Mouse (Mus musculus) forebrain, postnatal 0 days (tissue): ENCODE data around the gene Car10. TPM values are rescaled to one million over a fixed set of nuclear protein-coding genes. Genes with fewer than 3 reads are reported as not detected.

Experiments
- ATAC-seq: fragments of 200-750 bp; cut with Nextera tagmentation; 2 replicates; pipeline ENCODE4 v1.8.0; 2017; ENCODE audit warnings: mild to moderate bottlenecking, moderate library complexity
- DNase-seq: peaks from one replicate; pipeline ENCODE4 v3.0.0-alpha.2; 2015
- H3K27ac ChIP-seq: fragments of 300-500 bp; sonication (generic); 2 replicates; pipeline ENCODE4 v1.5.1; 2014; ENCODE audit warnings: low read depth, mild to moderate bottlenecking, antibody characterized with exemption, low read length, moderate library complexity, mixed read lengths
- H3K27me3 ChIP-seq: fragments of 300-500 bp; sonication (generic); 2 replicates; pipeline ENCODE4 v1.6.1; 2014; ENCODE audit warnings: mild to moderate bottlenecking, low read length, mixed read lengths; ENCODE audit not compliant: insufficient read depth
- H3K36me3 ChIP-seq: fragments of 300-500 bp; sonication (generic); 2 replicates; pipeline ENCODE4 v1.6.1; 2014; ENCODE audit warnings: mild to moderate bottlenecking, moderate library complexity; ENCODE audit not compliant: insufficient read depth
- H3K4me1 ChIP-seq: fragments of 300-500 bp; sonication (generic); 2 replicates; pipeline ENCODE4 v1.6.1; 2014; ENCODE audit warnings: antibody characterized with exemption; ENCODE audit not compliant: insufficient read depth
- H3K4me2 ChIP-seq: fragments of 300-500 bp; sonication (generic); 2 replicates; pipeline ENCODE4 v1.6.1; 2014; ENCODE audit warnings: low read depth, mild to moderate bottlenecking, moderate library complexity
- H3K4me3 ChIP-seq: fragments of 300-500 bp; sonication (generic); 2 replicates; pipeline ENCODE4 v1.5.1; 2014; ENCODE audit warnings: low read depth, low read length, mixed read lengths
- H3K9ac ChIP-seq: fragments of 300-500 bp; sonication (generic); 2 replicates; pipeline ENCODE4 v1.6.1; 2014; ENCODE audit warnings: mild to moderate bottlenecking
- H3K9me3 ChIP-seq: fragments of 300-500 bp; sonication (generic); 2 replicates; pipeline ENCODE4 v1.6.1; 2016; ENCODE audit warnings: low read length
- CTCF ChIP-seq: sonication (generic); IDR thresholded peaks from 2 replicates; pipeline ENCODE4 v1.5.1; 2016; ENCODE audit warnings: antibody characterized with exemption, control low read depth, low read depth
- WGBS: fragments of 180-500 bp; shearing (Covaris S2); extraction: QIAGEN DNeasy Blood & Tissue Kit; methylation state at CpG from one replicate; pipeline ENCODE4 v1.1.7; 2014; 5-methylcytosine and 5-hydroxymethylcytosine counted together
- polyA plus RNA-seq: library from polyadenylated mRNA; unstranded; fragments of >200 nt; fragmentation: Nextera tagmentation; extraction: Ambion mirVana; gene quantifications from 2 replicates; pipeline ENCODE4 v1.2.1, GENCODE M21; 2015
- total RNA-seq: library from RNA; depleted of rRNA; stranded (reverse); fragments of >200 nt; gene quantifications from 2 replicates; pipeline ENCODE4 v1.2.3, GENCODE M21; 2014; rRNA removed

Gene Car10
- total RNA-seq (19.0 and 34.6 TPM in 2 replicates), polyA plus RNA-seq (12.5 and 25.6 TPM in 2 replicates)

DNA sequence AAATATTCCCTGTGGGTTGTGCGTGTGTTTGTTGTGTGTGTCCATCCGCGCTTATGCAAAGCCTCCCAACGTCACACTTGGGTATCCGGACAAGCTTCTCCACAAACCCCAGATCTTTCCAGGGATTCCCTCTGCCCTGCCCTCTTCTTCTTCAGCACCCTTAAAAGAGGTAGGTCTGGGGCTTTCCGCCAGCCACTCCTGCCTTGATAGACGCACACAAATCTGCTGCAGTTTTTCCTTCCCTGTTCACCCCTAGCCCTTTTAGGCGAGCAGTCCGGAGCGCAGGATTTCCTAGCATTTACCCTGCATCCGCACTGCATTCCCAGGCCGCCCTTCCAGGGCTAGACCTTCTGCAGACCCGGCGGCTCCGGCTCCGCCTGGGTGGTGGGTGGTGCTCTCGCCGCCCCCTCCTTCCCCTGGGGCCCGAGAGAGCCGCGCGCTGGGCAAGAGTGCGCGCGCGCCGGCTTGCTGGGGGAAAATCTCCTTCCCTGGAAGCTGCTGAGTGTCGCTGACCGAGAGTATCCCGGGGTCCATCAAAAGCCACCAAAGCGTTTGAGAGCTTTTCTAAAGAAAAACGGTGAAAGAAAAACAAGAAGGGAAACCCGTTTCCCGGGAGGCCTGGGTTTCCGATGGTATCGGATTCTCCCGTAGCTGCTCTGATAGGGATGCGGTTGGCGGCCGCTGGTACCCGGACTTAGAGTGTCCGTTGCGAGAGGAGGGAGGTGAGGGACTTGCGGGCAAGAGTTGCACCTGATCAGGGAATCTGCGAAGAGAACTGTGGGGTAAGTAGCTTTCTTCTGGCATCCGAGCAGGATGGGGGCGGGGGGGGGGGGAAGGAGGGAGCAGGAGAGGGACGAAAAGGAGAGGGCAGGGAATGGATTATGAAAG lies at the start of gene Car10:
Gene Car10 (plus strand): TSS at position 88 of the 888 bp plus-strand sequence.
- Histone ChIP-seq H3K4me3 (peak within 1 kb of the TSS; percentile 57), H3K4me1 (peaks cover 5% of the 10 kb centered on the region), H3K27me3 (peaks cover 31% of the 10 kb centered on the region), H3K9me3 (no peaks in the 10 kb centered on the region), H3K27ac (no peak within 1 kb of the TSS), H3K9ac (peak within 1 kb of the TSS; percentile 57), H3K36me3 (no peaks in the 10 kb centered on the region), H3K4me2 (peak within 1 kb of the TSS; percentile 96)
- TF ChIP-seq CTCF = no peak
- WGBS = 2% methylated on average over 47 of the region's 48 CpGs
- peak; percentile 40 for DNase-seq
- peak; percentile 51 for ATAC-seq

DNA sequence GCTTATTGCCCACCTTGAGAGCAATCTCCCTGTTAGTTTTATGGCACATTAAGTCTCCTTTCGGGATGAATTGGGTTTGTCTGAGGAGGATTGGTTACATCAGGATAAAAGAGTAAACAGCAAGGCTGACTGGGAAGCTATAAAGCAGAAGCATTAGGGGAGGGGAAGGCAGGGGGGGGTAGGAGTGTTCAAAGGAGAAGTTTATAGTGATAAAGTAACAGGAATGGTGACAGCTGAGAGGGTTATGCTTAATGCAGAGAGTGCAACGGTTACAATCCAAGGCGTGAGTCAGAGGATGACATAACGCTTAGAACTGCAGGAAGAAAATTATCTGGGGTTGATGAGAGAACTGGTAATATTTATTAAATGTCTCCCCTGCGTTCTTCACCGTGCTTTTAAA lies 32.8 kb upstream of the Car10 start:
- Histone ChIP-seq H3K4me3 (no peak overlapping the region), H3K9me3 (no peaks in the 10 kb centered on the region), H3K36me3 (no peaks in the 10 kb centered on the region), H3K27ac (no peak overlapping the region), H3K27me3 (no peaks in the 10 kb centered on the region), H3K9ac (no peak overlapping the region), H3K4me1 (no peaks in the 10 kb centered on the region), H3K4me2 (no peak overlapping the region)
- WGBS = 57% methylated on average over 6 of the region's 6 CpGs
- no peak for ATAC-seq
- no peak for DNase-seq
- TF ChIP-seq CTCF = no peak

DNA sequence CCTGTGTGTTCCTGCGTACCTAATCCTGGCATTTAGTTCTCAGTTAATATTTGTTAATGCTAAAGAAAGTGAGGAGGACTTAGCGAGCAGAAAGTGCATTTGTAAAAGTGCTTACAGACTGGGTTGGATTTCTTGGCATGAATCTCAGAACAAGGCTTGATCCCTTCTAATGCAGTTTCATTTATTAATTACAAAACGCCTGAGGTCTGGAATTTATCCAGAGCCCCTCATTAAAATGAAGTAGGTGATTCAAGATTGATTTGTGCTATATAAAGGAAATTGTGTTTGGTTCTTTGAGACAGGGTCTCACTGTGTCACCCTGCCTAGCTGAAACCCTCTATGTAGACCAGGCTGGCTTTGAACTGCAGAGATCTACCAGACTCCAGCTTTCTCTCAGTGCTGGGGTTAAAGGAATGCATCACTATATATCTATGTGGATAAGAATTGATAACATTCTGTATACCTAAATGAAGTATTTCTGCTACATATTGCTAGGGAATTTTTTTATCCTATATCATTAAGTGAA lies 32.1 kb upstream of the Car10 start:
- no peak for ATAC-seq
- Histone ChIP-seq H3K9me3 (no peaks in the 10 kb centered on the region), H3K27ac (no peak overlapping the region), H3K27me3 (no peaks in the 10 kb centered on the region), H3K4me3 (no peak overlapping the region), H3K4me1 (no peaks in the 10 kb centered on the region), H3K36me3 (no peaks in the 10 kb centered on the region), H3K4me2 (no peak overlapping the region), H3K9ac (no peak overlapping the region)
- no peak for TF ChIP-seq CTCF
- 35% methylated on average over 3 of the region's 3 CpGs for WGBS
- DNase-seq = no peak

DNA sequence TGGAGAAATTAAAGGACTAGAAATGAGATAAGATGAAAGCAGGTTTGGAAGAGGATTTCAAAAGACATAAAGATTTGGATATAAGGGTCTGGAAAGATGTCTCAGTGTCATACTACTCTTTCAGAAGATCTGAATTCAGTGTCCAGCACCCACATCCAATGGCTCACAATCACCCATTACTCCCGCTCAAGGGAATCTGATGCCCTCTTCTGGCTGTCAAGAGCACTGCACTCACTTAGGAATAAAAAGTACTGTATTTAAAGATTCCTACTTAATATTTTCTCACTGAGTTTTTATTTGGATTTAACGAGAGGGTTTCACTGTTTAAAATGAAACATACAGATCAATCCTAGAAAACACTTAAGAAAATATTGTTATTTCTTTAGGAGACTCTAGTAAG lies 2.2 kb upstream of the Car10 start:
- peak; percentile 55 for TF ChIP-seq CTCF
- Histone ChIP-seq H3K27me3 (peaks cover 15% of the 10 kb centered on the region), H3K27ac (no peak overlapping the region), H3K9me3 (no peaks in the 10 kb centered on the region), H3K9ac (no peak overlapping the region), H3K36me3 (no peaks in the 10 kb centered on the region), H3K4me3 (no peak overlapping the region), H3K4me1 (peaks cover 5% of the 10 kb centered on the region), H3K4me2 (no peak overlapping the region)
- 18% methylated on average over 2 of the region's 2 CpGs for WGBS
- DNase-seq (no peak), ATAC-seq (no peak)

- ATAC-seq = no peak
- H3K4me2 ChIP-seq = peak overlapping the region; percentile 96
Measured at GRCm38 (mm10) chr11:93097001-93097400, 827 bp upstream of the Car10 start.

GRCm38 (mm10) chr11:93097431-93097851 lies 387 bp upstream of the Car10 start:
- Histone ChIP-seq H3K4me3 (peak overlapping the region; percentile 57), H3K9me3 (no peaks in the 10 kb centered on the region), H3K4me1 (peaks cover 5% of the 10 kb centered on the region), H3K9ac (no peak overlapping the region), H3K27me3 (peaks cover 31% of the 10 kb centered on the region), H3K4me2 (peak overlapping the region; percentile 96), H3K36me3 (no peaks in the 10 kb centered on the region), H3K27ac (no peak overlapping the region)
- TF ChIP-seq CTCF = no peak
- DNase-seq (peak; percentile 40), ATAC-seq (peak; percentile 39; the same call in 1 of the 2 replicates)
- 2% methylated on average over 14 of the region's 14 CpGs for WGBS

More at GRCm38 (mm10) chr11:93097001-93097400, 827 bp upstream of the Car10 start:
- no peaks in the 10 kb centered on the region for H3K9me3 ChIP-seq
- peak; percentile 37 for DNase-seq
- H3K9ac ChIP-seq = no peak overlapping the region
- no peak for TF ChIP-seq CTCF
- peaks cover 5% of the 10 kb centered on the region for H3K4me1 ChIP-seq
- H3K36me3 ChIP-seq = no peaks in the 10 kb centered on the region
- H3K27ac ChIP-seq = no peak overlapping the region
- peaks cover 27% of the 10 kb centered on the region for H3K27me3 ChIP-seq
- 0% methylated on average over 6 of the region's 6 CpGs for WGBS
- H3K4me3 ChIP-seq = peak overlapping the region; percentile 57

GRCm38 (mm10) chr11:93098933-93099381 lies 1.1 kb downstream of the Car10 start:
- no peak overlapping the region for H3K27ac ChIP-seq
- WGBS = under 1% methylated on average over 30 of the region's 37 CpGs

More at GRCm38 (mm10) chr11:93098933-93099381, 1.1 kb downstream of the Car10 start:
- peak; percentile 71 for TF ChIP-seq CTCF
- Histone ChIP-seq H3K4me1 (peaks cover 5% of the 10 kb centered on the region), H3K36me3 (no peaks in the 10 kb centered on the region), H3K4me2 (peak overlapping the region; percentile 96), H3K27me3 (peaks cover 31% of the 10 kb centered on the region), H3K4me3 (peak overlapping the region; percentile 57), H3K9me3 (no peaks in the 10 kb centered on the region), H3K9ac (peak overlapping the region; percentile 47)
- DNase-seq (peak; percentile 68), ATAC-seq (peak; percentile 45)
